Mouse (Mus musculus): ENCODE results near the gene Gm28051. TPM values are rescaled to one million over a fixed set of nuclear protein-coding genes. Genes with fewer than 3 reads are reported as not detected.

The Gm28051 gene
- polyA plus RNA-seq, 1 experiment from 2014 or later, result not detected

- WGBS, result 87% methylated on average over 5 of the region's 5 CpGs
- no peak overlapping the region for H3K4me3 ChIP-seq
Measured at GRCm38 (mm10) chr12:102686321-102686720, 71.2 kb downstream of the Gm28051 start.

GRCm38 (mm10) chr12:102685523-102685931 lies 72.0 kb downstream of the Gm28051 start:
- no peak overlapping the region for H3K27ac ChIP-seq
- peaks cover 39% of the 10 kb centered on the region for H3K4me1 ChIP-seq
- no peaks in the 10 kb centered on the region for H3K27me3 ChIP-seq (ENCODE audit: insufficient read depth, poor library complexity, severe bottlenecking)
- DNase-seq (ENCODE audit: low spot score), result no peak
- H3K4me3 ChIP-seq, result no peak overlapping the region
- 55% methylated on average over 9 of the region's 9 CpGs for whole genome bisulfite sequencing
- no peaks in the 10 kb centered on the region for H3K36me3 ChIP-seq
- H3K9me3 ChIP-seq, result no peaks in the 10 kb centered on the region

More at GRCm38 (mm10) chr12:102686321-102686720, 71.2 kb downstream of the Gm28051 start:
- no peaks in the 10 kb centered on the region for H3K36me3 ChIP-seq
- H3K27ac ChIP-seq, result no peak overlapping the region
- no peaks in the 10 kb centered on the region for H3K9me3 ChIP-seq
- peaks cover 43% of the 10 kb centered on the region for H3K4me1 ChIP-seq
- no peaks in the 10 kb centered on the region for H3K27me3 ChIP-seq (ENCODE audit: insufficient read depth, poor library complexity, severe bottlenecking)
- DNase-seq (ENCODE audit: low spot score), result no peak

GRCm38 (mm10) chr12:102684720-102685386 lies 72.7 kb downstream of the Gm28051 start:
- Histone ChIP-seq H3K9me3 (no peaks in the 10 kb centered on the region), H3K27ac (no peak overlapping the region; the same call in 1 of the 2 replicates), H3K27me3 (ENCODE audit: insufficient read depth, poor library complexity, severe bottlenecking) (no peaks in the 10 kb centered on the region), H3K36me3 (no peaks in the 10 kb centered on the region), H3K4me3 (no peak overlapping the region), H3K4me1 (peaks cover 38% of the 10 kb centered on the region)
- WGBS, result 64% methylated on average over 3 of the region's 3 CpGs
- no peak for DNase-seq (ENCODE audit: low spot score)

- H3K27ac ChIP-seq, result no peak overlapping the region
Measured at GRCm38 (mm10) chr12:102683979-102684378, 73.6 kb downstream of the Gm28051 start.

GRCm38 (mm10) chr12:102683438-102683837 lies 74.1 kb downstream of the Gm28051 start:
- Histone ChIP-seq H3K4me3 (no peak overlapping the region), H3K27ac (no peak overlapping the region), H3K4me1 (peaks cover 38% of the 10 kb centered on the region), H3K36me3 (no peaks in the 10 kb centered on the region), H3K9me3 (no peaks in the 10 kb centered on the region), H3K27me3 (ENCODE audit: insufficient read depth, poor library complexity, severe bottlenecking) (no peaks in the 10 kb centered on the region)
- DNase-seq (ENCODE audit: low spot score), result no peak
- WGBS, result 85% methylated on average over 6 of the region's 6 CpGs

More at GRCm38 (mm10) chr12:102683979-102684378, 73.6 kb downstream of the Gm28051 start:
- no peak overlapping the region for H3K4me3 ChIP-seq
- peaks cover 35% of the 10 kb centered on the region for H3K4me1 ChIP-seq
- no peaks in the 10 kb centered on the region for H3K9me3 ChIP-seq
- DNase-seq (ENCODE audit: low spot score), result no peak
- 86% methylated on average over 5 of the region's 5 CpGs for WGBS
- no peaks in the 10 kb centered on the region for H3K36me3 ChIP-seq
- no peaks in the 10 kb centered on the region for H3K27me3 ChIP-seq (ENCODE audit: insufficient read depth, poor library complexity, severe bottlenecking)

- Histone ChIP-seq H3K4me1 (peaks cover 38% of the 10 kb centered on the region), H3K4me3 (no peak overlapping the region), H3K27me3 (ENCODE audit: insufficient read depth, poor library complexity, severe bottlenecking) (no peaks in the 10 kb centered on the region), H3K27ac (no peak overlapping the region), H3K9me3 (no peaks in the 10 kb centered on the region), H3K36me3 (no peaks in the 10 kb centered on the region)
- DNase-seq (ENCODE audit: low spot score), result no peak
- WGBS, result 77% methylated on average over 7 of the region's 7 CpGs
Measured at GRCm38 (mm10) chr12:102682722-102683299, 74.8 kb downstream of the Gm28051 start.

- Histone ChIP-seq H3K4me3 (no peak overlapping the region), H3K27ac (no peak overlapping the region), H3K27me3 (ENCODE audit: insufficient read depth, poor library complexity, severe bottlenecking) (no peaks in the 10 kb centered on the region), H3K4me1 (peaks cover 38% of the 10 kb centered on the region), H3K9me3 (no peaks in the 10 kb centered on the region), H3K36me3 (no peaks in the 10 kb centered on the region)
- DNase-seq (ENCODE audit: low spot score), result no peak
- WGBS, result 53% methylated on average over 5 of the region's 5 CpGs
Measured at GRCm38 (mm10) chr12:102682085-102682484, 75.5 kb downstream of the Gm28051 start.

- no peak for DNase-seq (ENCODE audit: low spot score)
- Histone ChIP-seq H3K4me3 (no peak overlapping the region), H3K36me3 (no peaks in the 10 kb centered on the region), H3K9me3 (no peaks in the 10 kb centered on the region), H3K27me3 (ENCODE audit: insufficient read depth, poor library complexity, severe bottlenecking) (no peaks in the 10 kb centered on the region), H3K27ac (0 out of 2 replicates have a peak overlapping the region, but pooled peaks have one; percentile 14), H3K4me1 (peaks cover 38% of the 10 kb centered on the region)
- 73% methylated on average over 7 of the region's 7 CpGs for WGBS
Measured at GRCm38 (mm10) chr12:102681590-102681989, 76.0 kb downstream of the Gm28051 start.

- H3K4me3 ChIP-seq, result no peak overlapping the region
- no peak overlapping the region for H3K27ac ChIP-seq
- 68% methylated on average over 6 of the region's 6 CpGs for WGBS
- 0 out of 2 replicates have a peak, but pooled peaks cover 3% of the 10 kb centered on the region for H3K27me3 ChIP-seq (ENCODE audit: insufficient read depth, poor library complexity, severe bottlenecking)
- peaks cover 17% of the 10 kb centered on the region for H3K4me1 ChIP-seq
- H3K36me3 ChIP-seq, result no peaks in the 10 kb centered on the region
- no peaks in the 10 kb centered on the region for H3K9me3 ChIP-seq
- DNase-seq (ENCODE audit: low spot score), result no peak
Measured at GRCm38 (mm10) chr12:102678820-102679219, 78.7 kb downstream of the Gm28051 start.

- Histone ChIP-seq H3K4me3 (no peak overlapping the region), H3K9me3 (no peaks in the 10 kb centered on the region), H3K27ac (no peak overlapping the region), H3K4me1 (peaks cover 16% of the 10 kb centered on the region), H3K27me3 (ENCODE audit: insufficient read depth, poor library complexity, severe bottlenecking) (0 out of 2 replicates have a peak, but pooled peaks cover 3% of the 10 kb centered on the region), H3K36me3 (no peaks in the 10 kb centered on the region)
- no peak for DNase-seq (ENCODE audit: low spot score)
- 84% methylated on average over 3 of the region's 3 CpGs for WGBS
Measured at GRCm38 (mm10) chr12:102677089-102677488, 80.5 kb downstream of the Gm28051 start.

GRCm38 (mm10) chr12:102674556-102674955 lies 83.0 kb downstream of the Gm28051 start:
- WGBS, result 88% methylated on average over 10 of the region's 10 CpGs
- H3K4me1 ChIP-seq, result peaks cover 7% of the 10 kb centered on the region
- H3K27me3 ChIP-seq (ENCODE audit: insufficient read depth, poor library complexity, severe bottlenecking), result 0 out of 2 replicates have a peak, but pooled peaks cover 3% of the 10 kb centered on the region
- no peaks in the 10 kb centered on the region for H3K36me3 ChIP-seq
- no peak overlapping the region for H3K27ac ChIP-seq
- no peak for DNase-seq (ENCODE audit: low spot score)
- H3K9me3 ChIP-seq, result no peaks in the 10 kb centered on the region
- no peak overlapping the region for H3K4me3 ChIP-seq

GRCm38 (mm10) chr12:102674123-102674522 lies 83.4 kb downstream of the Gm28051 start:
- 0 out of 2 replicates have a peak, but pooled peaks cover 3% of the 10 kb centered on the region for H3K27me3 ChIP-seq (ENCODE audit: insufficient read depth, poor library complexity, severe bottlenecking)
- no peaks in the 10 kb centered on the region for H3K9me3 ChIP-seq
- H3K27ac ChIP-seq, result no peak overlapping the region
- H3K4me3 ChIP-seq, result no peak overlapping the region
- WGBS, result 80% methylated on average over 13 of the region's 13 CpGs
- DNase-seq (ENCODE audit: low spot score), result no peak
- no peaks in the 10 kb centered on the region for H3K36me3 ChIP-seq
- peaks cover 7% of the 10 kb centered on the region for H3K4me1 ChIP-seq

Measured in heart, embryonic 10.5 days (tissue).